Mouse (Mus musculus) gastrocnemius, postnatal 36 days (tissue): ENCODE results near the gene Usf2. TPM values are rescaled to one million over a fixed set of nuclear protein-coding genes. Genes with fewer than 3 reads are reported as not detected.

Experiments used
- DNase-seq, 2 experiments: peaks; one replicate each; pipeline ENCODE4 v3.0.0; 2022
- intact Hi-C: fragments of 180-260 bp; cut with DNase I; formaldehyde crosslinking; loops from one replicate; pipeline ENCODE4 v1.15.1; 2025
- long read RNA-seq, 2 experiments: library from polyadenylated mRNA; stranded (forward); transcript quantifications; one replicate each; pipeline ENCODE4 v2.0.0; 2021
- total RNA-seq, 2 experiments: library from RNA; stranded (reverse); gene quantifications; 2 replicates each; pipeline ENCODE4 v1.2.3; 2021

Usf2 gene
- 10 to 100 TPM; 74.5 to 80.7 TPM for total RNA-seq
- long read RNA-seq, experiment 1, partial matches to known transcripts: 7 of 20 reads
- long read RNA-seq, experiment 1, other reads (novel, unspliced or antisense): 11 of 20 reads
- long read RNA-seq, experiment 2, transcript Usf2-201 (10 exons, 2,419 nt): major isoform, 6 of 26 reads
- long read RNA-seq, experiment 2, partial matches to known transcripts: 4 of 26 reads
- long read RNA-seq, experiment 2, other reads (novel, unspliced or antisense): 14 of 26 reads

GRCm38 (mm10) chr7:30956756-30957366 is at the start of gene Usf2:
Gene Usf2, minus strand, starts transcription at chr7:30956803.
- intact Hi-C loops: no loop called here
- DNase-seq: peak; percentile 68 to 74

GRCm38 (mm10) chr7:31002650-31003049 is 46.0 kb upstream of the Usf2 start:
- intact Hi-C loops: no loop called here
- no peak for DNase-seq

DNA sequence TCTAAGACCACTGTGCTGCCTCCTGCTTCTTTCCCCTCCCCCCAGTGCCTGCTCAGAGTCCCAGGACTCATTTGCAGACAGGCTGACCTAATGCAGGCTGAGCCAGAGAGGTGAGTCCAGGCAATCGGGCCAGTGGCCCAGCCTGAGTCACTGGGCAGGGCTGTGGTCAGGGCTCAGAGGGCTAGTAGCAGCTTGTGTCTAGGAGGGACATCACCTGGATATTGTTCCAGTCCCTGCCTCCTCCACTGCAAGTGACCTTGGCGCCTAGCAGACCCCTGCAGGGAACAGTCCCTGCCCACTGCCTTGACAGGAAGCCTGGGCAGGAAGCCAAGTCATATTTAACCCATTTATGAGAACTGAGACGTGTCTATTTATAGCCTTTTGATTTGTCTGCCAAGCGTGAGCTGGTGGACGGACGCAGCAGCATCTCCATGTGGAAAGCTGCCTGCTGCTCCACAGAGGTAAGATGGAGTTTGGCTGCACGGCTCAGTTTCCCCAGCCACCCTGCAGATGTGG is 44.0 kb upstream of the Usf2 start:
- DNase-seq: peak; percentile 48 to 57
- intact Hi-C loops: no loop called here

- DNase-seq: no peak
- intact Hi-C loops: no loop called here
These were observed 39.9 kb upstream of the Usf2 start for GRCm38 (mm10) chr7:30996491-30996890.

GRCm38 (mm10) chr7:30993986-30994385 is 37.4 kb upstream of the Usf2 start:
- no peak for DNase-seq
- intact Hi-C loops: no loop called here

DNA sequence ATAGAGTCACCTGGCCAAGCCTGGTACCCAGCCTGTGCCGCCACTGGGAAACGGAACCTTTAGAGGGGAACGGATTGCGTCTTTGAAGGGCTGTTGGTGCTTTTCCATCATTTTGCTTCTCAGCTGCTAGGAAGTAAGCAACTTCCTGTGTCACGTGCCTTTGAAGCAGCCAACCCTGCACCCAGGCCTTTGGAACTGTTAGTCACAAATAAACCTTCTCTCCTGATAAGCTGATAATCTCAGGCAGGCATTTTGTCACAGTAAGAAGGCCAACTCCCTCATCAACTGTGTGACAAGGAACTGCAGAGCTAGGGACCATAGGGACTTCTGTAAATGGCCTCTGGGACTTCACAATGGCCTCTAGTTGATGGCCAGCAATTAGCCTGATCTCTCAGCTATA is 35.5 kb upstream of the Usf2 start:
- intact Hi-C loops: no loop called here
- DNase-seq: no peak

GRCm38 (mm10) chr7:30988519-30989162 is 32.0 kb upstream of the Usf2 start:
- intact Hi-C loops: no loop called here
- no peak for DNase-seq

DNA sequence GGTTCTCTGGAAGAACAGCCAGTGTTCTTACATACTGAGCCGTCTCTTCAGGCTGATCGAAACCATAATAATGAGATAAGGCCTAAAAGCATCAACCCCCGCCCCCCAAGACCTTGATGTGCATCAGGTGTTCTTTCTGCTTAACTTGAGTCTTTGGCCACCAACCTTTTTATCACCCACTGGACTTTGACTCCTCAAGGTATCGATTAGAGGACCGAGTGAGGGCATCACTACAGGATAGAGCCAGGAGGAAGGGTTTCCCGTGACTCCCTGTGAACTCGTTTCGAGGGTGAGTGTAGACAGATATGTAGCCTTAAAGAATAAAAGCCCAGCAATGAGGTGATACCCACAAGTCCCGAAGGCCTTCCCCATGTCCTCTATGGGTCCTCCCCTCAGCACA is 28.8 kb upstream of the Usf2 start:
- intact Hi-C loops: no loop called here
- no peak for DNase-seq

GRCm38 (mm10) chr7:30981703-30982102 is 25.1 kb upstream of the Usf2 start:
- no peak for DNase-seq
- intact Hi-C loops: no loop called here

DNA sequence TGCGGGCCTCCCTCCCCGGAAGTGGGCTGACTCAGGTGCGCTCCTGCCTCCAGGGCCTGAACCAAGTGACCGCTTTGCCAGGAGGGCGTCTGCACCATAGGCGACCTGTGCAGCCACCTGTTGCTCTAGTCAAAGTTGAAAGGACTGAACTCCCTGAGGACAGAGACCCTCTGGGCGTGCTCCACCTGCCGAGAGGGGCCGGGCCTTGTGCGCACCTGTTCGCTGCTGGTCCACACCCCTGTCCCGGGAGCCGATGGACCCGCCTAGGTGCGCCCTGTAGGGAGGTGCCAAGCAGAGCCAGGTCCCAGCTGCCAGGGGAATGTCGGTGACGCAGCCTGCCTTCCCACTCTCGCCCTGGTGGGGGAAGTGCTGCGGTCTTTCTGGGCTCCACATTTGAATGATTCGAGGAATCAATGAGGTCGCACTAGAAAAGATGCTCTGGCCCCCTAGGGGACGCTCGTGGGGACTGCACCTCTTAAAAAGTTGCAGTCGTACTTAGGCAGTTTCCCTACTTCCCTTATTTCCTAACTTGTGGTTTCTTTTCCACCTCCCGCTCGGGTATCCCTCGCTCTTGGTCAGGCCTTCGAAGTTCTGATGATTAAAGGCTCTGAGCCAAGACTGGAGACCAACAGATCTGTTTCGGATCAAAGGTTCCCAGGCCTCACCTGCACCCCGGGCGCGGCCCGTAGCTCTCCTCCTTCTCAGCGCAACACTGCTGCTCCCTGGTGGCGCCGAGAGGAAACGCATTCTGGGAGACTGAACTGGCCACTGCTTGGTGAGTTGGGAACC is 17.1 kb upstream of the Usf2 start, which contains the start of gene Fam187b:
TSS of gene Fam187b (plus strand) at position 290 of the 789 bp plus-strand sequence.
- peak; percentile 79 to 83 for DNase-seq
- intact Hi-C loops: loop anchor here (5.0 kb wide), 1 partner anchor 101 kb away; no protein-coding TSS in a partner anchor

DNA sequence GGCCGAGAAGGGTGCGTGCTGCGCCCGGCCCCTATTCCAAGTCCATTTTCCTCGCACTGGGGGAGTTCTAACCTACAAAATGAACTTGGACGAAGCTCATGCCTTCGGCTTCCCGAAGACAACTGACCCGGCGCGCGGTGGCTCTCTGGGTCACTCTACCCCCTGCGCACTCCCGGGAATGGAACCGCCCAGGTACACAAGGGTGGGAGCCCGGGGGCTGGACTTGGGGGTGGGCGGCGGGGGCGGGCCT is 16.6 kb upstream of the Usf2 start, which contains the start of gene Lsr:
TSS of gene Lsr (minus strand) at position 214 of the 250 bp plus-strand sequence.
- intact Hi-C loops: loop anchor here (5.0 kb wide), 1 partner anchor 101 kb away; no protein-coding TSS in a partner anchor
- DNase-seq: no peak

DNA sequence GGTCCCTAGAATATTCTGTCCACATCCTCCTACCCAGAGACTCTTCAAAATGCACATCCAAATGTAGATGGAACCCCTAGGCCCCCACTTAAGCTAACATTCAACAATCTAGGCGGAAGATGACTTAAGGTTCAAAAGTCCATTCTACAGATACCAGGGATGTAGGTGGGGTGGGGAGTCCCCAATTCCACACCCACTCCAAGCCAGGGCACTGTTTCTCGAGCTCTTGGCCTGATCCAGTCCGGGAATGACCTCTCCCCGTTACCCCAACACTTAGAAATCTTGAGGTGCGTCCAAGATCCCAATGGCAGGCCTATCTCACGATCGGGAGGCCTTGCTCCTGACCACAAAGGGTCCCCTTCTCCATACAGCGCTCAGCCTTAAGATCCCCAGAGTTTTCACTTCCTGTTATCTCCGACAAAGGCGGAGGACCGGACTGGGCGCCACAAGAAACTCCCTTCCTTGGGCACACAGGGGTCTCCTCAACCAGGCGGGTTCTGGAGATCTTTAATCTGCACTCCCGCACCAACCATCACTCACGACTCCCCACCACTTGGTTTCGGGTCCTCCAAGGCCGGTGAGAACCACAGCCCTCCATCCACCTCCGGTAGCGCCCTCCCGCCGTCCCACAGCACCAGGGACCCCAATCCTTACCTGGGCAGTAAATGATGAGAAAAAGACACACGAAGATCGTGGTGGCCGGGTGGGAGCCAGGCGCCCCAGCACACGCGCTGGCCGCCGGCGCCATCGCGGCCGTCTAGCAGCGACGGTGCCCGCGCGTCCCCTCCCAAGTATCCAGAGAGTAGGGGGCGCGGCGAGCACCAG is 16.0 kb upstream of the Usf2 start:
- intact Hi-C loops: loop anchor here (5.0 kb wide), 1 partner anchor 100 kb away; no protein-coding TSS in a partner anchor

DNA sequence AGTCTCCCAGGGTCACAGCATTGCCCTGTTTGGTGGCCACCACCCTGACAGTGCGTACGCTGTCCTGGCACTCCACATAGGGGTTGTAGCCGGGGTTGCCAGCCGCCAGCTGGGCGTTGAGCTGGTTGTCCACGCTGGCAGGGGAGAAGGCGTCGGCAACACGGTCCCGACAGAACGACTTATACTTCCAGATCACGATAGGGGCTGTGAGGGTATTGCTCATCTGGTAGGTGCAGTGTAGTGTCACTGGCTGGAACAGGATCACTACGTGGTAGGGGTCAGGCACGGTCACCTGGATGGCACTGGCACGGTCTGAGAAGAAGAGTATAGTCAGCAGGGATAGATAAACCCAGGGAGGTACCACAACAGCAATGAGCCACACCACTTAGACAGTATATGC is 15.3 kb upstream of the Usf2 start:
- intact Hi-C loops: loop anchor here (5.0 kb wide), 1 partner anchor 100 kb away; no protein-coding TSS in a partner anchor
- DNase-seq: no peak

More for the DNA sequence above, 16.0 kb upstream of the Usf2 start:
- DNase-seq: no peak

GRCm38 (mm10) chr7:30969174-30969573 is 12.6 kb upstream of the Usf2 start:
- intact Hi-C loops: no loop called here
- no peak for DNase-seq

DNA sequence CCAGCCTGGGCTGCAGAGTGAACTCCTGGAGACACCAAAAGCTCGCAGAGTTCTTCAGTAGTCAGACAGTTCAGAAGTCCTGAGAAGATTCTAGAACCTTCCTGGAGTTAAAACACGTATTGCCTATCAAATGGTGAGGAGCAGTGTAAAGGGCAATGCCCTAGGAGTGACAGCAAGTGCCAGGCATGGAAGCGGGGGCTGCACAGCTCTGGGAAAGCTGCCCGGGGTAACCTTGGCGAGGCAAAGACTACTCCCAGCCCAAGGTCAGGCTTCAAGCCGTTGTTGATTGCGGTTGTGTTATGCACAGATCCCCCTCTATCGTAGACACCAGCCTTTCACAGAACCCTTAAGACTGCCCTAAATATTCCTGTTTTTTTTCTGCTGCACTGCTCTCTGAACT is 12.0 kb upstream of the Usf2 start:
- intact Hi-C loops: no loop called here
- no peak for DNase-seq

DNA sequence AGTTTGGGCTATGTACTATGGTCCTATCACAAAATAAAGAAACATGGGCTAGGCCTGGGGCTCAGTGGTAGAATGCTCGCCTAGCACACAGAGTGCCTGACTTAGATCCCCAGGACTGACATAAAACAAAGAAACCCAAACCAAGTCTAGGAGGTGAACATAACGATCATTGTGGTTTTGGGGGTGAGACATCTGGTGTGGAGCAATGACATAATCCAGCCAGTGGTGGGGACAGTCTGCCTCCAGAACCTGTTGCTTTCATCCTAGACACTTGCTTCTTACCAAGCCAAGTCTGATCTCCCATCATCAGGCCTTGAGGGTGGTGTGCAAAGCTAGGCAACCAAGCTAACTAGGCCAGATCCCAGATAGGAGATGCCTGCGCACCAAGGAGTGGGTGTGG is 10.1 kb upstream of the Usf2 start:
- no peak for DNase-seq
- intact Hi-C loops: no loop called here

DNA sequence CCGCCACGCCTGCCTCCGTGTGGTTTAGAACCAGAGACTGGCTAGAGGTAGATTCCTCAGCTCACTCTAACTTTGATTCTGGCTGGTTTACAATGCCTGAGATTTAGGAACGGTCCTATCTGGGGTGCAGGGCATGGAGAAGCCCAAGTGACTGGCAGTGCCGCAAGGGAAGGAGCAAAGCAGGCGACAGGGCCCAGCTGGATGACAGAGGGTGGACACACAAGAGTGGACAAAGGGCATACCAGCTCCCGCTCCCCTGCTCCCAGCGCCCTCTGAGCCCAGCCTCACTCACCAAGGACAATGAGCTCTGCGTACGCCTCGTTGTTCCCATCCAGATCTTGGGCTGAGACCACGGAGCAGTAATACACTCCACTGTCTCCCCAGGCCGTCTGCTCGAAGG is 9.1 kb upstream of the Usf2 start:
- DNase-seq: no peak
- intact Hi-C loops: no loop called here

- DNase-seq: no peak
- intact Hi-C loops: loop anchor here (5.0 kb wide), 1 partner anchor 133 kb away; no protein-coding TSS in a partner anchor
These were observed 7.8 kb upstream of the Usf2 start for GRCm38 (mm10) chr7:30964366-30964765.

- intact Hi-C loops: loop anchor here (5.0 kb wide), 1 partner anchor 134 kb away; no protein-coding TSS in a partner anchor
- no peak for DNase-seq
These were observed 6.3 kb upstream of the Usf2 start for GRCm38 (mm10) chr7:30962862-30963261.
